Mouse (Mus musculus): ENCODE results near the gene Os9.

GRCm38 (mm10) chr10:127156511-127156910 lies 35.6 kb upstream of the Os9 start:
- TF ChIP-seq CTCF (IDR thresholded peaks at IDR 0.05) (no peak), POLR2A (IDR thresholded peaks at IDR 0.05; ENCODE audit: insufficient read depth, low read depth, low read length) (no peak)
